Mouse (Mus musculus) right cerebral cortex, postnatal 25 days (tissue): ENCODE measurements around the gene Chga.

Experiments used
- DNase-seq: peaks from one replicate; pipeline ENCODE4 v3.0.0; 2022

Gene Chga

GRCm38 (mm10) chr12:102565086-102565485 is 10.3 kb downstream of the Chga start:
- DNase-seq = no peak

DNA sequence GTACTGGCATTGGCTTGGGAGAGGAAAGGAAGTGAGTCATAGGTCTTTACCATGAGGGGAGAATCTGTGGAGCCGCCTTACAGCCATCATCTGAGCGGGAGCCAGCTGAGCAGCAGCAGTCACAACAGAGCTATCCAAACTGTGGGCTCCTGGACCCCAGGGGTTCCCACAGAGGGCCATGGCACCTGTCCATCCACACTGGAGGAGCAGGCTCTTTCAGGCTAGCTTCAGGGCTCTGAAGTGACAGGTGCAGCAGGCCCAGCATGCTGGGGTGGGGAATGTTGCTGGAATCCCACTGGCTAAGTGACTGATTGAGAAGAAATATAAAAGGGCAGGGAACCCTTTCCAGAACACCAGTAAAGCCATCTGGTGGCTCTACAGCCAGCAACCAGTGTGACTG is 12.2 kb downstream of the Chga start:
- DNase-seq = no peak

DNA sequence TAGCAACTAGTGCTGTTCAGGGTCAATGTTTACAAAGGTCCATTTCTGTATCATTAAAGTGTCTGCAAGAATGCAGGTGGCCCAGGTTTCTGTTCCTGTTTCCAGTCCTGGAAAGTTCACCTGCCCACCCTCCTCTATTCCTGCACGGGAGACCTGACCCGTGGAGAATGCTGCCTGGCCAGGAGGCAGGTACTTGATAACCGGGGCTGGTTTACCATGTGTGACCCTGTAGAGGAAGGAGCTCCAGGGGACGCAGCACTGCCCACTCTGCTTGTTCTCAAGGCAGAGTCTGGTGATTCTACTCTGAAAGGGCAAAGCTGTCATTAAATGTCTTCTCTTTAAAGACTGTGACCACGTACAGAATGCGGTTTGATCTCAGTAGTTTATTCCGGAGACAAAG is 13.4 kb downstream of the Chga start:
- DNase-seq = no peak

DNA sequence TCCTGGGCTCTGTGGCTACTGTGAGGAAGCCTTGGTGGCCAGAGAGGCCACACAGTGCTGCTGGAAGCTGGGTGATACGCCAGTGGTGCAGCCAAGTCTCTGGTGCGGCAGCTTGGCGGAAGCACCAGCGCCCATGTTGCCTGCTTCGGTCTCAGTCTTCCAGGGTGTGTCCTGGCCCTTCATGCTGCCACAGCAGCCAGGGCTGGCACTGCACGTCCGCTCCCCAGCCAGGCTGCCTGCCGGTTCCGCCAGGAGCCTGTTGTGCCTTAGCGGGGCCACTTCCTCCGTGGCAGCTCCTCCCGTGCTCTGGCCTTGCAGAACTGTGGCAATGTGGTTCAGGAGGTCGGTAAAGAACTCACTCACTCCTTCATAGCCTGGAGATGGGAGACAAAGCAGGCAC is 15.3 kb downstream of the Chga start:
- no peak for DNase-seq

DNA sequence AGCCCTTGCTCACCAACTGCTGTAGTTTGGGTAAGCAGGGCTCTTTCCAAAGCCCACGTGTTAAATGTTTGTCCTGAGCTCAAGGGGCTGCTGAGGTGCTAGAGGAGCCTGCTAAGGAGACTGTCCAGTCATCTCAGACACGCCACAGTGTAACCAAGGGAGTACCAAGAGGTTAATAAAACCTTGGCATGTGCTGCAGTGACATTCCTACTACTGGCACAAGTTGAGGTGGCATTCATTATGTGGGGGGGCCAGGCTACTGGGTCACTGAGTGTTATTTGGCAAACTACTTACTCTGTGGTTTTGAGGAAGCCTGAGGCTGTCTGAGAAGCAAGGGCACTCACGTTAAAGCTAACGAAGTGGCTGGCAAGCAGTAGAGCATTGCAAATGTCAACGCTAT is 16.0 kb downstream of the Chga start:
- DNase-seq = no peak

GRCm38 (mm10) chr12:102571666-102572065 is 16.9 kb downstream of the Chga start:
- DNase-seq = no peak

DNA sequence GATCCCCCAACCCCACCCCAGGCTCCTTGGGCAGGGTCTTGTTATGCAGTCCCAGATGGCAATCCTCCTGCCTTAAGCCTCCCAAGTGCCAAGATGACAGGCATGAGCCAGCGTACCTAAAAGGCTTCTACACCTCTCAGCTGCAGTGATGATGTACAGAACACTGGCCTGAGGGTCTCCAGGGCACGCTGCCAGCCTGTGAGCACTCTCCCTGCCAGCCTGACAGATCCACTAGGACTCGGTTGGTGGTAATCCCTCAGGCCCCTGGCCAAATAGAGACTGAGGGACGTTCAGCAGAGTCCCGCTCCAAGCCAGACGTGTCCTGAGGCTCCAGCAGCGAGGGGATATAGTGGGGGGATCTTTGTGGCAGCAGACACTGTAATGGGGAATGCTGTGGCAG is 18.3 kb downstream of the Chga start:
- no peak for DNase-seq

DNA sequence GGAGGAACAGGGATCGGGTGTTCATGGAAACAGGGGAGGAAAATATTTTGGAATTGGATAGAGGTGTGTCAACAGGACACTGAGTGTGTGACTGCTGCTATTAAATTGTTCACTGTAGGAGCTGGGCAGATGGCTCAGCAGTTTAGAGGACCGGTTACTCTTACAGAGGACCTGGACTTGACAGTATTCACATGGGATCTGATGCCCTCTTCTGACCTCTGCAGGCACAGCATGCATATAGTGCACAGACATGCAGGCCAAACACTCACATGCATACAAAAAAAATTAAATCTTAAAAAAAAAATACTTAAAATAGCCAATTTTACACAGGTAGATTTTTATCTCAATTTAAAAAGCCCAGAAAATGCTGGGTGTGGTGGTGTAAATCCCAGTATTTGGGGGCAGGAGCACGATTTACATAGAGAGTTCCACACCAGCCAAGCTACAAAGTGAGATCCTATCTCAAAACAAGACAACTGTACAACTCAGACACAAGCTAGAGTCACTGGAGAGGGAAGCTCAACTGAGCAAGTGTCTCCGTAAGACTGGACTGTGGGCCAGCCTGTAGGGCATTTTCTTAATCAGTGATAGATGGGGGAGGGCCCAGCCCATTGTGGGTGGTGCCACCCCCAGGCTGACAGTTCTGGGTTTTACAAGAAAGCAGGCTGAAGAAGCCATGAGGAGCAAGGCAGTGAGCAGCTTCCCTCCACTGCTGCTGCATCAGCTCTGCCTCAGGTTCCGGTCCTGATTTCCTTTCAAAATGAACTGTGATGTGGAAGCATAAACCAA is 21.0 kb downstream of the Chga start:
- no peak for DNase-seq

DNA sequence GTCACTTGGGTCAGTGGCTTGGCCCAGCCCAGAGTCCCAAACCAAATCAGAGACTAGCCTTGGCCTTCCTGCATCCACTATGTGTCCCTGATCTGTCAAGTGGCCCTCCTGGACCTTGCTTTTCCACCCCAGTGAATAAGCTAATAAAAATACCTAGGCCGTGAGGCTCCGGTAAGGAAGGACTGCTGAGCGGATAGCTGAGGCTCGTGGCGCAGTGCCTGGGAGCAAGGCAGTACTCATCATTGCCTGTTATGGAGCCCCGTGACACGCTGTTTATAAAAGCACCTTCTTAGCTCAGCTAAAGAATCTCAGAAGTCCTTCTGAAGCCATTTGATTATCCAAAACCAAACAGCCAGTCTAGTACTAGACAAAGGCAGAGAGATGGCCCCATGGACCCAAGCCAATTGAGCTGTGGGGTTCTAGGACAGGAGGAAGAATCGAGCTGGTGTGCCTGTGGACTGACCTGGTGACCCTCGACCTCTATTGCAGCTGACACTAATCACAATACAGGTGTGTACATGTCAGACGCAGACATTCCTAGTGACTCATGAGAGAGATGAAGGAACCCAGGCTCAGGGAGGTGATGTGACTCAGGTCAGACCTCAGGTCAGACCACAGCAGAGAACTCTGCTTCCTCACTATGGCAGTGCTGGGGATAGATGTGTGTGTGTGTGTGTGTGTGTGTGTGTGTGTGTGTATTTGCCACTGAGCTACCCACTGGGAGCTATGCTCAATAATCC is 22.1 kb downstream of the Chga start:
- no peak for DNase-seq

DNA sequence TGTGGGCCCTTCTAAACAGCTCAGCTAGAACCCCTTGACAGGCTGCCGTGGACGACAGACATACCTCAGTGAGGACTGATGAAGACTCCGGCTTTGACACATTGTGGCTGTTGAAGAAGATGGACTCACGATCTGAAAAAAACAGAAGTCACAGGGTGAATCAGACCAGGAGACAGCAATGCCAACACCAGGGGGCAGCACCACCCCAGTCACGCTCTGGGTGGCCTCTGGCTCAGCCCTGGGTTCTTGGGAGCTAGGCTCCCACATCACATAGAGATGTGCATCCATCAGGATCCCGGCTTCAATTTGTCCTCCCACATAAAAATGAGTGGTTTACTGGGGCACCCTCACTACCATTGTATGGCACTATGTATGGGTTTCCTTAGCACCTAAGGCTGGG is 24.3 kb downstream of the Chga start:
- DNase-seq = peak; percentile 66

DNA sequence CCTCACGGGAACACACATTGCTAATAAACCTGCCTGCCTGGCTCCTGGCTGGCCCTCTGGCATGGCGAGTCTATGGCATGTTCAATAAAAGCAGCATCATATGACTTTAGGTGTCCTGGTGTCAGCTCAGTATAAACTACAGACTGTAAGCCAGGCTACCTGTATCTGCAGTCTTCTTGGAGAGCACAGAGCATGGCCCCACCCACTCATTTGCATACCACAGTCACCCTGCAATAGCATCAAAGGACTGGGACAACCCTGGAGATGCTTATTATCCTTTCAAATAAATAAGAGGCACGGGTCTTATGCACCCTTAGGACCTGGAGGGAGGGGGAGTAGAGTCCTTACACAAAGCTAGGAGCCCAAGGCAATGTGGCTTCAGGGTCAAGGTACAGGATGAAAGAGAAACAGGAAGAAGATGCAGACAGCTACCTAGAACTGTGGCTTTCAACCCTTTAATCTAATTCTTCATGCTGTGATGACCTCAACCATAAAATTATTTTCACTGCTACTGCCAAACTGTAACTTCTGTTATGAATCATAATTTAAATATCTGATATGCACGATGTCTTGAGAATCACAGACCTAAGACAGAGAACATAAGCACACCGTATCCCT is 26.9 kb downstream of the Chga start:
- DNase-seq = no peak

DNA sequence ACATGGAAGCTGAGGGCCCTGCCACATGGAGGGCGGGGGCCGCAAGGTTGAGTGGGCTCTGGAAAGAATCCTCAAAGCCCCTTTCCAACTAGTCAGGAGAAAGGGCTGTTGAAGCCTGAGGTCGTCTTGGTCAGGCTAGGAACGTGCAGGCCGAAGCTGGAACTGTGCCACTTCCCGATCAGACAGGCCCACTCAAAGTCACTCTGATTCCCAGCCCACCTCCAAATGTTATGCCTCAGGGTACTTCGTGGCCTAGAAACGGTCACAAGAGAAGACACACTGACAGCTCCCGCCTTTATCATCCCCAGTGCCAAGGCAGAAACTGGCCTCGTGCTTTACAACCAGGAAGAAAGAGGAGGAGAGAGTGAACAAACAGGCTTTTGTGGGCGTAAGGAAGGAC is 27.7 kb downstream of the Chga start:
- no peak for DNase-seq

GRCm38 (mm10) chr12:102585390-102585789 is 30.6 kb downstream of the Chga start:
- DNase-seq = no peak

- DNase-seq = no peak
Observed at GRCm38 (mm10) chr12:102586286-102586881, 31.6 kb downstream of the Chga start.

DNA sequence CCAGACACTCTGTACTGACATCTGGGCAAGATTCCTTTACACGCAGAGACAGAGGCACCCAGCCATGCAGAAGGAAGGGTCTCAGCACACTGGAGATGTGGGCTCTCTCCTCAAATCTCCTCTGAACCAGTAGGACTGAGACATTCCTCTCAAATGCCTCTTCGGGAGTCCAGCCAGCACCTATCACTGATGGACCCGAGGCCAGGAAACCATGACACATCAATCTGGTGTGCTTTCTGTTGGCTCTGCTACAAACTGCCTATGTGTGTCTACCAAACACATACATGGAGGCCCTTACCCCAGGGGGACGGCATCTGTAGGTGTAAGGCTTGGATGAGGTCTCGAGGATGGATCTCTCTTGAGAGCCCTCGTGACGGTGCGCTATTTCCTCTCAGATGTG is 32.3 kb downstream of the Chga start:
- DNase-seq = no peak

GRCm38 (mm10) chr12:102590711-102591360 is 36.1 kb downstream of the Chga start:
- no peak for DNase-seq

- peak; percentile 70 for DNase-seq
Observed at GRCm38 (mm10) chr12:102593699-102594098, 38.9 kb downstream of the Chga start.

DNA sequence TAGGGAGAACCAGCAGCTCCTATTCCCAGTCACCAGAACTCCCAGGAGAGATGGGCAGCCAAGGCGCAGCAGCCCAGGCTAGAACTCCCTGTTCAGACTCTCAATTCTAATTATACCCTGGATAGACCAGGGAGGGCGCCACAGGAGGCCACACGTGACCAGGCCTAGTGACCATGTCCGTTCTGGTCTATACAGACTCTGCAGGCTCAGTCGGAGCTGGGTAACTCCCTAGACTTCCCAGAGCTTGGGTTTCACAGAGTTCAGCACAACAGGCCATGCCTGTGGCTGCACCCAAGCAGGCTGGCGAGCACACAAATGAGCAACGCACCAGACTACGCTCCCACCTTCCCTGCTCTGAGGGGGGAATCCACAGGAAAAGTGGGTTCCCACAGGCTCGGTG is 39.9 kb downstream of the Chga start:
- no peak for DNase-seq

- no peak for DNase-seq
Observed at GRCm38 (mm10) chr12:102596410-102596809, 41.6 kb downstream of the Chga start.

DNA sequence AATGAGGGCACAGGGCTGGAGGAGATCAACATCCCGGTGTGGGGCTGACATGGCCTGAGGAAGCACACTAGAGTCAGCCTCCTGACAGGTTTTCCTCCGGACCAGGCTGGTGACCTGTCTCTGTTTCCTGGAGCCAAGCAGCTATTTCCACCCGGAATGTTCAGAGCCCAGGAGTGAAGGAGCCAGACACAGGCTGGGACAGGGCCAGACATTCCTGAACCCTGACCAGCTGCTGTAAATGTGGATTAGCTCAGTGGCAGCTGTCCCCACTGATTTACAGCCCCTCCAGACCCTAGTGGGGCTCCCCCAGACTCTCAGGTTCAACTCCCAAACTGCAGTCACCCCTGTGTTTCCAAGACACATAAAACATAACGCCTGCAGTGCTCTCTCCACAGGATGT is 42.7 kb downstream of the Chga start:
- DNase-seq = no peak

DNA sequence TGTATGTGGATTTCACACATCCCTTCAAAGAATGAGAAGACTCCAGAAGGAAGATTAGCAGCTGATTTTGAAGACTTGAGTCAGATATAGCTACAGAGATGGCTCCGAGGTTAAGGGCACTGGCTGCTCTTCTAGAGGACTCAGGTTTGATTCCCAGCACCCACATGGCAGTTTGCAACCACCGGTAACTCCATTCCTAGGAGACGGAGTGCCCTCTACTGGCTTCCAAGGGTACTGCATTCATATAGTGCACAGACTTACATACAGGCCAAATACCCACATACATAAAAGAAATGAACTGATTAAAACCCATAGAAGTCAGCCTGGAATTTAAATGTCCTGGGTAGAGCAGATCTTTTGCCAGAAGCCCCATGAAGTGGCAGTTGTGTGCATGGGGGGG is 43.8 kb downstream of the Chga start:
- no peak for DNase-seq

- DNase-seq = no peak
Observed at GRCm38 (mm10) chr12:102599801-102600200, 45.0 kb downstream of the Chga start.

DNA sequence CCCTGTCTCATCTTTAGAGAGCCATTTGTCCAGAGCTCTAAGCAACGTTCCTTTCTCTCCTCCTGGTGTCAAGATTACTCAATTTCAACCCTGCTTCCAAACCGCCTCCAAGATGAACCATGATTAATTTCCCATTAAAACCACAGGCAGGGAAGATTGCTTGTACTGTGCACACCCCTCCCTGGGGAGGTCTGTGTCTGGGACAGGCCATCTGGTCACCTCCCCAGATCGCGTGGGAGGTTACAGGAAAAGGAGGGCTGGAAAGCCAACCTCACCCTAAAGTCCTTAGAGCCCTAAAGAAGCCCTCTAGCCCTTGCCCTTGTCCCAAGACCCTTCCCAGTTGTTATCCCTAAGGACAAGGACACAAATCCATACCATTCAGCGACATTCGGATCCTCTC is 45.6 kb downstream of the Chga start:
- DNase-seq = no peak
